Mouse (Mus musculus): ENCODE measurements around the gene Tdpoz2.

Gene Tdpoz2

GRCm38 (mm10) chr3:93652586-93652985 is at the start of gene Tdpoz2:
Tdpoz2 (minus strand) TSS chr3:93652686.
- WGBS = 78% methylated on average over 3 of the region's 3 CpGs

GRCm38 (mm10) chr3:93692970-93693369 is 40.5 kb upstream of the Tdpoz2 start, which contains the start of gene Gm37596:
Gm37596 (minus strand) TSS chr3:93693070.
- WGBS = 53% methylated on average over 1 of the region's 2 CpGs

DNA sequence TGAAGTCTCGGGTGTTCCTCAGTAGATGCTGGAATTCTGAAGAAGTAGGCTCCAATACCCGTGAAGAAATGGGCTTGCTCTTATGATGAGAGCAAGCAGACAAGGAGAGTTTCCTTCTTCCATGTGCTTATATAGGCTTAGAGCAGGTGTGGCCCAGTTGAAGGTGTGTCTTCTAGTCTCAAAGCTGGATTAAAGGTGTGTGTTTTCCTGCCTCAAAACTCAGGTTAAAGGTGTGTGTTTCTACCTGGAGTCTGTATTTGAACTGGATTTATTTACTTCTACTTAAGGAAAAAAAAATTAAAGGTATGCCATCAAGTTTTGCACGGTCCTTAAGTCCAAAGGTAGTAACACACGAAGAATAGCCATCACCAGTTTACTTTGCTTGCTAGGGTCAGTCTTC is 23.7 kb upstream of the Tdpoz2 start, which contains the start of gene Tdpoz1:
Gene Tdpoz1 (minus strand): TSS at position 101 of the 400 bp plus-strand sequence.
- WGBS = 75% methylated on average over 3 of the region's 4 CpGs

GRCm38 (mm10) chr3:93670805-93671503 is 18.5 kb upstream of the Tdpoz2 start:
- 90% methylated on average over 6 of the region's 6 CpGs for WGBS

DNA sequence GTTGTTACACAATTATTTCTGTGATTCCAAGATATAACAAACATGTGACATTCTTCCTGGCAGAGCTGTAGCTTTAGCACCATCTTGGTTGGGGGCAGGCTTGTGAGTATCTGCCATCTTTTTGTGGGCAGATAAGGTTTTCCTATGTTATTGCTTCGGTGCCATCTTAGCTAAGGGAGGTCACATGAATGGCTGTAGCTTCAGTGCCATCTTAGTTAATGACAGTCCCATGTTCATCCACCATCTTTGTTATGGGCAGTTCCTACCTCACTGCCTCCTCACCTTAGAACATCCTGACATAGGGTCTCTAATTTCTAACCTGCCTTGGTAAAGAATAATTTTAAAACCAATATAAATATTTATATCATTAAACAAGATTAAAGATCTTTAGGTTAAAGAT is 1.8 kb upstream of the Tdpoz2 start:
- 84% methylated on average over 1 of the region's 1 CpGs for WGBS

DNA sequence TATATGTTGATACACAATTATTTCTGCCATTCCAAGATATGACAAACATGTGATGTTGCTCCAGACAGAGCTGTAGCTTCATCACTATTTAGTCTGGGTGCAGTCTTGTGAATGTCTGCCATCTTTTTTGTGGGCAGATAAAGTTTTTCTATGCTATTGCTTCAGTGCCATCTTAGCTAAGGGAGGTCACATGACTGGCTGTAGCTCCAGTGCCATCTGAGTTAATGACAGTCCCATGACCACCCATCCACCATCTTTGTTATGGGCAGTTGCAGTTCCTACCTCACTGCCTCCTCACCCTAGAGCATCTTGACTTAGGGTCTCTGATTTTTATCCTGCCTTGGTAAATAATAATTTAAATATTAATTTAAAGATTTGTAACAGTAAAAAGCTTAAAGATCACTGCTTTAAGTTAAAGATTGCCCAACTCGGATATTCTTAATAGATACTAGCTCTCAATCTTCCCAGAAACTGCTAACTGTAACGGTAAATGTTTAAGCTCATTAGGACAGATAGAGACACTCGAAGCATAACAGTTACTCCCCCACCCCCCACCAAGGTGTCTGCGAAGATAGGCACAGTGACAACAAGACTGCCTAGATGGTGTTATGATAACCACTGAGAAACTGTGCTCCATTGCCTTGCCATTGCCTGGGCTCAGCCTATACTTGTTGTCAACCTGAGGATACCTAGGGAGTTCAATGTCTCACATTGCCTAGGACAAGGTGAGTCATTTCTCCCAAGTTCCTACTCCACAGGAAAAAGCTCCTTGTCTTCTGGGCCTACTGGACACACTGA is 21.4 kb downstream of the Tdpoz2 start:
- 87% methylated on average over 4 of the region's 4 CpGs for WGBS

DNA sequence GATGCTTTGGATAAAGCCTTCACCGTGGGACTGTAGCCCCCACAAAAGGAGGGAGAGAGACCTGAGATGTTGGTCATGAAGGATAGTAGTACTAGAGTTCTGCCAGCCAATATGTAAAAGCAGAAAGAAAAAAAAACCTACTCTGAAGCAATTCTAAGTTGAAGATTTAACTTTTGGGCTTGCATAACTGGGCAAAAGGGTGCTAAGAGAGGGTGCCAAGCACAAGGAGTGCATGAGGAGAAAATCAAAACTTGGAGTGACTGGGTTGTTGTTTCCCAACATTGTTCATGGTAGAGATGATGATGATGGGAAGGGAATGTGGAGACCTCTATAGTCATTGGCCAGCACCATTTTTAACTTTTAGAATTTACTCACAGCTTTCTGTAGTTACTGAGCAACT is 50.6 kb downstream of the Tdpoz2 start:
- WGBS = 95% methylated on average over 1 of the region's 1 CpGs

All from cerebral cortex, adult 2 months (tissue).